ENCODE assay signal across 14 mouse cellular contexts in genomic region chr10:117586859-117587258, GRCm38 (mm10). TPM values are rescaled to one million over a fixed set of nuclear protein-coding genes. Genes with fewer than 3 reads are reported as not detected.
DNase-seq lines count a peak whose midpoint lies in the region; ATAC-seq and TF ChIP-seq lines count a peak whose summit lies in the region.
"Had no signal": no experiment of that assay in that cellular context is flagged by ENCODE, and none has a peak within 500 bp of the region (broad histone marks: within the 10 kb centered on the region; RNA-seq: fewer than 3 reads in every experiment).

No protein-coding gene starts in this region.

- no peaks in the 10 kb centered on the region for H3K36me3 ChIP-seq in hindbrain, embryonic 16.5 days (ENCODE audit: control insufficient read depth, insufficient read depth, low read length)
- no peaks in the 10 kb centered on the region for H3K36me3 ChIP-seq in kidney, embryonic 16.5 days (ENCODE audit: insufficient read depth, low read length)
- H3K36me3 ChIP-seq: embryonic facial prominence, embryonic 12.5 days; forebrain, embryonic 15.5 days had no signal

- H3K27ac ChIP-seq in left cerebral cortex, adult 2 months: no peak overlapping the region
- no peak overlapping the region for H3K27ac ChIP-seq in hindbrain, embryonic 16.5 days (ENCODE audit: low read depth, low read length)
- no peak overlapping the region for H3K27ac ChIP-seq in kidney, embryonic 16.5 days (ENCODE audit: low read length)
- H3K27ac ChIP-seq: embryonic facial prominence, embryonic 12.5 days; forebrain, embryonic 15.5 days; liver, embryonic 14.5 days had no signal

- no peaks in the 10 kb centered on the region for H3K27me3 ChIP-seq in hindbrain, embryonic 16.5 days (replicated peaks; ENCODE audit: control insufficient read depth, insufficient read depth, low read length)
- no peaks in the 10 kb centered on the region for H3K27me3 ChIP-seq in kidney, embryonic 16.5 days (ENCODE audit: insufficient read depth, low read length)
- H3K27me3 ChIP-seq: embryonic facial prominence, embryonic 12.5 days; forebrain, embryonic 15.5 days had no signal

- peak; percentile 77; the same call in 1 of the 2 replicates for ATAC-seq in hindbrain, embryonic 16.5 days
- ATAC-seq in kidney, embryonic 16.5 days (ENCODE audit: low FRiP score, low TSS enrichment): peak; percentile 58; the same call in 1 of the 2 replicates
- ATAC-seq: forebrain, embryonic 15.5 days had no signal

- intact Hi-C loops in left cerebral cortex, postnatal 4 days (cut with DNase I): no loop called here
- intact Hi-C loops in left cerebral cortex, adult 2 months (cut with DNase I): no loop called here

- H3K4me3 ChIP-seq in left cerebral cortex, adult 2 months: no peak overlapping the region
- H3K4me3 ChIP-seq in hindbrain, embryonic 16.5 days (ENCODE audit: low read length): no peak overlapping the region
- H3K4me3 ChIP-seq in kidney, embryonic 16.5 days (ENCODE audit: low read length): no peak overlapping the region
- H3K4me3 ChIP-seq: embryonic facial prominence, embryonic 12.5 days; forebrain, embryonic 15.5 days had no signal

- no peaks in the 10 kb centered on the region for H3K4me1 ChIP-seq in hindbrain, embryonic 16.5 days (ENCODE audit: control insufficient read depth, insufficient read depth, low read depth, low read length)
- peaks cover 3% of the 10 kb centered on the region for H3K4me1 ChIP-seq in kidney, embryonic 16.5 days (ENCODE audit: insufficient read depth, low read length)
- H3K4me1 ChIP-seq: forebrain, embryonic 15.5 days had no signal

- no peak overlapping the region for H3K4me2 ChIP-seq in hindbrain, embryonic 16.5 days (ENCODE audit: low read length)
- no peak overlapping the region for H3K4me2 ChIP-seq in kidney, embryonic 16.5 days (replicated peaks; ENCODE audit: low read depth, low read length)
- H3K4me2 ChIP-seq: embryonic facial prominence, embryonic 12.5 days; forebrain, embryonic 15.5 days had no signal

- no peaks in the 10 kb centered on the region for H3K9me3 ChIP-seq in hindbrain, embryonic 16.5 days (ENCODE audit: control insufficient read depth, low read length)
- H3K9me3 ChIP-seq in kidney, embryonic 16.5 days (ENCODE audit: low read length): 0 out of 2 replicates have a peak, but pooled peaks cover 2% of the 10 kb centered on the region
- H3K9me3 ChIP-seq: embryonic facial prominence, embryonic 12.5 days; forebrain, embryonic 15.5 days had no signal

- peak; percentile 20 for DNase-seq in left cerebral cortex, postnatal 4 days
- no peak for DNase-seq in left cerebral cortex, adult 2 months (ENCODE audit: extremely low spot score in 1 of 2, low spot score in 2 of 2)
- DNase-seq in mesoderm, embryonic 11.5 days (ENCODE audit: low read depth, low spot score): peak; percentile 30
- no peak for DNase-seq in right cerebral cortex, postnatal 14 days
- DNase-seq in cerebellum, adult 9-11 months: no peak
- DNase-seq: cerebellum, adult 2 months; gastrocnemius, postnatal 36 days; right cerebral cortex, adult 18-20 months; thymus, postnatal 4 days had no signal

- TF ChIP-seq CTCF in left cerebral cortex, adult 2 months (IDR thresholded peaks at IDR 0.05): no peak

- WGBS in hindbrain, embryonic 16.5 days: 31% methylated on average over 11 of the region's 11 CpGs
- WGBS in kidney, embryonic 16.5 days: 37% methylated on average over 11 of the region's 11 CpGs

- H3K9ac ChIP-seq in hindbrain, embryonic 16.5 days (ENCODE audit: low read depth, low read length): no peak overlapping the region
- no peak overlapping the region for H3K9ac ChIP-seq in kidney, embryonic 16.5 days (replicated peaks; ENCODE audit: low read length)
- H3K9ac ChIP-seq: embryonic facial prominence, embryonic 12.5 days; forebrain, embryonic 15.5 days; liver, embryonic 14.5 days had no signal

RNA-seq across cellular contexts. Expression of gene Cpm, which starts 42.4 kb away (rescaled TPM):
- total RNA-seq in left cerebral cortex, postnatal 4 days (2021): 1 to 10 TPM; 1.7 to 2.5 TPM
- 1 to 10 TPM; 5.2 to 5.3 TPM for total RNA-seq in left cerebral cortex, adult 2 months (2021)
- 2.7 and 3.9 TPM in 2 replicates for polyA plus RNA-seq in hindbrain, embryonic 16.5 days (2015; fragmentation: Nextera tagmentation; extraction: Ambion mirVana)
- polyA plus RNA-seq in kidney, embryonic 16.5 days (2015; fragmentation: Nextera tagmentation; extraction: Ambion mirVana): 31.2 and 33.6 TPM in 2 replicates

Comparison
In these comparisons a context has a peak if more than half of its experiments do, and no peak if none do; other contexts are left out.
1. DNase-seq: peak in left cerebral cortex, postnatal 4 days (single experiment) and mesoderm, embryonic 11.5 days (single experiment); none in left cerebral cortex, adult 2 months (0 of 2), right cerebral cortex, postnatal 14 days (single experiment) and cerebellum, adult 9-11 months (single experiment).